Mouse (Mus musculus) common myeloid progenitor, adult 5-6 weeks (primary cell): ENCODE results near the gene Frem3. TPM values are rescaled to one million over a fixed set of nuclear protein-coding genes. Genes with fewer than 3 reads are reported as not detected.

Source experiments
- ATAC-seq: replicated peaks from 2 replicates; pipeline ENCODE4 v1.8.0; 2016; ENCODE audit warnings: low read depth, mild to moderate bottlenecking, moderate TSS enrichment, inconsistent platforms; ENCODE audit not compliant: poor library complexity, severe bottlenecking
- total RNA-seq: library from RNA; stranded (forward); fragments of 200-1000, 187-1606 nt; gene quantifications from 2 replicates; pipeline ENCODE4 v1.2.3, GENCODE M21; 2017

Gene Frem3
- total RNA-seq, result not detected in 2 replicates

DNA sequence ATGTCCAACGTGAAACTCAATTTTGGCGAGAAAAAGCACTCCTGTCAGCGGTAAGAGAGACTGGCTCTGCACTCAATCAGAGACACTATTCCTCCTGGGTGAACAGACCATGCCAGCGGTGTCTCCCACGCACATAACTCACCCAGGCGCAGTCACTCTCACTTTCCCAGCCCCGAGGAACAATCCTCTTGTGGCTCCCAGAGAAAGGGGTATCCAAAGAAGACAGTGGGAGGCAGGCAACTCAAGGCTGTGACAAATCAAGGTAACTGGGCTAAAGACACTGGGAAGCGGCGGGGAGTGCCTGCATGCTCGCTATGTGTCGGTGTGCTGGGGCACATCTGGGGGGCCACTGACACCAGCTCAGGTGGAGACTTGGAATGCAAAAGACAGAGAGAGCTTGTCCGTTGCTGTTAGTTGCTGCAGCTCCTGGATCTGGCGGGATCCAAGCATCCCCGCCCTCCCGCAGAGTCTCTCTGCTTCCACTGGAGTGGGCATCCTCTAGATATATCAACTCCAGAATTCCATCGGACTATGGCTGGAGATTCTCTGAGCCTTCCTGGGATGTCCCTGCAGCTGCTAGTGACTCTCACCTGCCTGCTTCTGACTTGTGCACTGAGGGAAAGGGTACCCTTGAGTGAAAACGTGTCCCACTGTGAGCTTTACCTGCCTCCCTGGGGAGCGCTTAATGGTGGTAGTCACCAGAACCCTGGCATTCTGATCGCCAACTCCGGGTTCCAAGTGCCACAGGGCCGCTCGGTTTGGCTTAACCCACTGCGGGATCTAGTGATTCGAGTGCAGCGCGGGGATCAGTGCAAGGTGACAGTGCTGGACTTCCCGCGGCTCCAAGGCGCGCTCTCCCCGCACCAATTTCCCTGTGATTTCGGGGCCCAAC, at the start of gene Frem3:
TSS of gene Frem3 (plus strand) at position 532 of the 892 bp plus-strand sequence.
- peak; percentile 17; the same call in 1 of the 2 replicates for ATAC-seq

- no peak for ATAC-seq
These were observed 46.6 kb upstream of the Frem3 start for GRCm38 (mm10) chr8:80564205-80564839.

- no peak for ATAC-seq
These were observed 43.4 kb upstream of the Frem3 start for GRCm38 (mm10) chr8:80567471-80567870.

- ATAC-seq, result no peak
These were observed 42.5 kb upstream of the Frem3 start for GRCm38 (mm10) chr8:80568243-80568995.

GRCm38 (mm10) chr8:80572417-80573061, 38.3 kb upstream of the Frem3 start:
- no peak for ATAC-seq

DNA sequence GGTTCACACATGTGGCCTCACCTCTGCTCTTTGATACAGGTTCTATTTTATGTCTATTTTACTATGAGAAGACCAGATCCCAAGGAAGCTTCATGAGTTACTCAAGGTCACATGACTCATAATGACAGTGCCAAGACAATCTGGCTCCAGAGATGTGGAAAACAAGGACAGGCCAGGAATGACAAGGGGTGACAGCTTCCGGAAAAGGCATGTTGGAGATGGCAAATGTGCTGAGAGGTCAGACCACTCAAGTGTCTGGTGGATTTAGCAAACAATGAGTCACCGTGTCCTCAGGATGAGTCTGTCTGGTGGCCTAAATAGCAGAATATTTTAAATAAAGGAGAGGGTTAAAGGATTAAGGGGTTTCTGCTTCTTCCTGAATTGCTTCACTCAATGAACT, 33.8 kb upstream of the Frem3 start:
- ATAC-seq, result no peak

GRCm38 (mm10) chr8:80579038-80579437, 31.8 kb upstream of the Frem3 start:
- no peak for ATAC-seq

DNA sequence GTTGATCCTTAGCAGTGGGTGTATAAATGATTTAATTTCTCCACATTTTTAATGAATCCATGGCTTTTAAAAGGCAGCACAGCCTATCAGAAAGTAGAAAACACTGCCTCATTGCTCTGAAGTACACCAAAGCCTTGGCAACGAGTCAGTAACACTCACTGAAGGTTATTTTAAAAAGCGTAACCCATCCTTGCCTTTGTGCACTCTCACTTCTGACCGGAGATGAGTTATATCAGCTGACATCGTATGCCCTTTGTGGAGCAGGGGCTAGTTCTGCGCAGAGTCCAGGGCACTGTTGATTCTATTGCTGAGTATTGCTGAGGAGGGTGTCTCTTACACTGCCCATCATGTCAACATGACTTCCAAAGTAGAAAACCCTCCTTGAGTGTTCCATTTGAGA, 18.3 kb upstream of the Frem3 start:
- ATAC-seq, result no peak

- no peak for ATAC-seq
These were observed 10.2 kb upstream of the Frem3 start for GRCm38 (mm10) chr8:80600600-80601170.

GRCm38 (mm10) chr8:80601886-80602285, 9.0 kb upstream of the Frem3 start:
- ATAC-seq, result no peak

- peak; percentile 77 for ATAC-seq
These were observed 3.8 kb upstream of the Frem3 start for GRCm38 (mm10) chr8:80607082-80607481.

DNA sequence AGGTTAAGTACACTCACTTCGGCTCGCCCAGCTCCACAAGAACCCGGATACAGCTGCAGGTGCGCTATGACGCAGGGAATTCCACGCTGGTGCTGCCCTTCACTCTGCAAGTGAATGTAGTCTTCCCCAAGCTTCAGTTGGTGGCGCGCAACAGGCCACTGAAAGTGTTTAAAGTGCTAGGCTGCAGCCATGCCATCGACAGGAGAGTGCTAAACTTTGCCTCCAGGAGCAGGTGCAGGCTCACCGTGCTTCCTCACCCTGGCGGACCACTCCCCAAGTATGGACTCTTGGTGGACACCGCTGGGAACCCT, 516 bp downstream of the Frem3 start:
- peak; percentile 12; the same call in 1 of the 2 replicates for ATAC-seq

- ATAC-seq, result peak; percentile 62
These were observed 8.9 kb downstream of the Frem3 start for GRCm38 (mm10) chr8:80619787-80620186.

GRCm38 (mm10) chr8:80647394-80647793, 36.5 kb downstream of the Frem3 start:
- ATAC-seq, result no peak

DNA sequence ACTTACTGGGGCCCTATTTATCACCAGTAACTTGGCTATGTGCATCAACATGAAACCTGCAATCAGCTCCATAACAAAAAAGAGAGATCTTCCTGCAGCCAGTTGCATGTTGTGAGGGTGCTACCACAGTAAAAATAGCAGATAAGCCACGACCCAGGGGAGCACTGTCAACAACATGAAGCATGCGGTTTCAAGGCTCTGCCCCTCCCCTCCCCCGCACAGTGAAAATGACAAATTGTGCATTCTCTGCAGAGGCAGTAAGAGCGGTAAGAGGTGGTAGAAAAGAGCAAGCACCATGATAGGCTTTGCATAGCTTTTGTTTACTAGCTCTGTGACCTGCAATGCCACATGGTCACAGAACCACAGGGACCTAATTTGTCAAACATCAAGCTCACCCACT, 46.8 kb downstream of the Frem3 start:
- peak; percentile 33 for ATAC-seq

GRCm38 (mm10) chr8:80661055-80661454, 50.2 kb downstream of the Frem3 start:
- peak; percentile 49 for ATAC-seq

- peak; percentile 87 for ATAC-seq
These were observed 52.6 kb downstream of the Frem3 start for GRCm38 (mm10) chr8:80663476-80663875.

GRCm38 (mm10) chr8:80669277-80669901, 58.5 kb downstream of the Frem3 start:
- no peak for ATAC-seq

DNA sequence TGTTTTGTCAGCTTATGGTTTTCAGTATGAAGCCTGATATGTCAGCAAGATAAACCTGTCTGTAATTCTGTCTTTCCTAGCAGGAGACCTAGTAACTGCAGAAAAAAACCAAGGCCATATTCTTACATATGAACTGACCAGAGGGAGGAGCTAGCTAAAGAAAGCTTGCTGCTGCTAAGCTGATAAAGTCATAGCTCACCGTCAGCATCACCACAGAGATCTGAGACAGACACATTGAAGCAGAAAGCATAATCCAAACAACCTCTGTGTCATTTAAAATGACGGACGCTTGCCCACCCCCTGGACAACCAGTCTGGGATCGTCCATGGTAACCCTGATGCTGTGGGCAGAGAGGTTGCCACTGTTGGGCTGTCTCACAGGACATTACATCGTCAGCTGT, 71.7 kb downstream of the Frem3 start:
- peak; percentile 48; the same call in 1 of the 2 replicates for ATAC-seq
